Mouse (Mus musculus) forebrain, embryonic 14.5 days (tissue): Measurements from ENCODE around the gene Paqr8. TPM values are rescaled to one million over a fixed set of nuclear protein-coding genes. Genes with fewer than 3 reads are reported as not detected.

Source experiments
- ATAC-seq: fragments of 200-750 bp; cut with Nextera tagmentation; 2 replicates; pipeline ENCODE4 v1.8.0; 2017; ENCODE audit warnings: mild to moderate bottlenecking, moderate library complexity
- DNase-seq: peaks from one replicate; pipeline ENCODE4 v3.0.0-alpha.2; 2015; ENCODE audit warnings: low spot score
- H3K27ac ChIP-seq: fragments of 300-500 bp; sonication (generic); 2 replicates; pipeline ENCODE4 v1.5.1; 2014; ENCODE audit warnings: low read depth, mild to moderate bottlenecking, control low read depth, low read length, moderate library complexity
- H3K27me3 ChIP-seq: fragments of 300-500 bp; sonication (generic); replicated peaks from 2 replicates; pipeline ENCODE4 v1.6.1; 2014; ENCODE audit warnings: low read length, control low read depth, mixed read lengths; ENCODE audit not compliant: control insufficient read depth, insufficient read depth
- H3K36me3 ChIP-seq: fragments of 300-500 bp; sonication (generic); 2 replicates; pipeline ENCODE4 v1.6.1; 2014; ENCODE audit warnings: low read length, control low read depth; ENCODE audit not compliant: control insufficient read depth, insufficient read depth
- H3K4me1 ChIP-seq: fragments of 300-500 bp; sonication (generic); 2 replicates; pipeline ENCODE4 v1.6.1; 2014; ENCODE audit warnings: antibody characterized with exemption, low read length, control low read depth; ENCODE audit not compliant: control insufficient read depth, insufficient read depth
- H3K4me2 ChIP-seq: fragments of 300-500 bp; sonication (generic); 2 replicates; pipeline ENCODE4 v1.6.1; 2014; ENCODE audit warnings: mild to moderate bottlenecking, control low read depth, low read length
- H3K4me3 ChIP-seq: fragments of 300-500 bp; sonication (generic); 2 replicates; pipeline ENCODE4 v1.5.1; 2014; ENCODE audit warnings: low read depth, low read length, control low read depth
- H3K9ac ChIP-seq: fragments of 300-500 bp; sonication (generic); 2 replicates; pipeline ENCODE4 v1.6.1; 2014; ENCODE audit warnings: mild to moderate bottlenecking, low read length, control low read depth, moderate library complexity
- H3K9me3 ChIP-seq: fragments of 300-500 bp; sonication (generic); replicated peaks from 2 replicates; pipeline ENCODE4 v1.6.1; 2016; ENCODE audit warnings: low read length, control low read depth, mixed read lengths; ENCODE audit not compliant: control insufficient read depth
- WGBS: fragments of 180-500 bp; shearing (Covaris S2); extraction: QIAGEN DNeasy Blood & Tissue Kit; methylation state at CpG from one replicate; pipeline ENCODE4 v1.1.7; 2014; 5-methylcytosine and 5-hydroxymethylcytosine counted together
- polyA plus RNA-seq: library from polyadenylated mRNA; unstranded; fragments of >200 nt; fragmentation: Nextera tagmentation; extraction: Ambion mirVana; gene quantifications from 2 replicates; pipeline ENCODE4 v1.2.1, GENCODE M21; 2014

The Paqr8 gene
- polyA plus RNA-seq, 1 experiment from 2014 or later, result 18.7 TPM

DNA sequence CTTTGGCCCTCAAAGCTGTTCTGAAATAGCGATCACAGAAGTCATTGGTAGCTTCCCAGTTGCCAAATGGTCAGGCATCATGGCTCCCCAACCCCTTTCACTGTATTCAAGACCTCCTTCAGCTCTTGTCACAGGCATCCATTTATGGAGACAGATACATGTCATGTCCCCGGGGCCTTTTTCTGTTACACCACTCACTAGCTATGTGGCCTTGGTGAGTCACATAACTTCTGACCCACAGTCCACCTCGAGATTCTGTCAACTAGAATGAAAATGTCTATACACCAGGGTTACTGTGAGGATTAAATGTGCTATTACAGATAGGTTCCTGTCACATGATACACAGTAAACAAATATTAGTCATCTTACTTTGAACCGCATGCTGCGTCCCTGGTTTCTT lies 17.9 kb upstream of the Paqr8 start:
- ATAC-seq (no peak), DNase-seq (no peak)
- Histone ChIP-seq H3K4me2 (no peak overlapping the region), H3K36me3 (no peaks in the 10 kb centered on the region), H3K4me1 (peaks cover 10% of the 10 kb centered on the region), H3K27me3 (no peaks in the 10 kb centered on the region), H3K9ac (no peak overlapping the region), H3K9me3 (no peaks in the 10 kb centered on the region), H3K4me3 (no peak overlapping the region), H3K27ac (no peak overlapping the region)
- 89% methylated on average over 5 of the region's 5 CpGs for WGBS

- 96% methylated on average over 6 of the region's 6 CpGs for WGBS
- no peak overlapping the region for H3K27ac ChIP-seq
- 0 out of 2 replicates have a peak, but pooled peaks cover 2% of the 10 kb centered on the region for H3K4me1 ChIP-seq
- no peak overlapping the region for H3K4me3 ChIP-seq
- no peaks in the 10 kb centered on the region for H3K27me3 ChIP-seq
- no peak for ATAC-seq
- no peaks in the 10 kb centered on the region for H3K9me3 ChIP-seq
- H3K4me2 ChIP-seq, result no peak overlapping the region
- H3K36me3 ChIP-seq, result no peaks in the 10 kb centered on the region
- H3K9ac ChIP-seq, result no peak overlapping the region
- no peak for DNase-seq
These were observed 16.3 kb upstream of the Paqr8 start for GRCm38 (mm10) chr1:20874061-20874460.

- DNase-seq (no peak), ATAC-seq (no peak)
- no peaks in the 10 kb centered on the region for H3K36me3 ChIP-seq
These were observed 13.1 kb upstream of the Paqr8 start for GRCm38 (mm10) chr1:20877355-20877754.

GRCm38 (mm10) chr1:20879361-20879760 lies 11.0 kb upstream of the Paqr8 start:
- no peaks in the 10 kb centered on the region for H3K36me3 ChIP-seq
- 88% methylated on average over 4 of the region's 4 CpGs for WGBS
- H3K9me3 ChIP-seq, result no peaks in the 10 kb centered on the region
- no peak overlapping the region for H3K4me2 ChIP-seq
- H3K27me3 ChIP-seq, result no peaks in the 10 kb centered on the region
- no peak overlapping the region for H3K4me3 ChIP-seq
- ATAC-seq (no peak), DNase-seq (no peak)
- no peaks in the 10 kb centered on the region for H3K4me1 ChIP-seq
- no peak overlapping the region for H3K9ac ChIP-seq
- H3K27ac ChIP-seq, result no peak overlapping the region

More at GRCm38 (mm10) chr1:20877355-20877754, 13.1 kb upstream of the Paqr8 start:
- H3K4me2 ChIP-seq, result no peak overlapping the region
- no peak overlapping the region for H3K4me3 ChIP-seq
- H3K9me3 ChIP-seq, result no peaks in the 10 kb centered on the region
- no peak overlapping the region for H3K9ac ChIP-seq
- no peak overlapping the region for H3K27ac ChIP-seq
- H3K27me3 ChIP-seq, result no peaks in the 10 kb centered on the region
- H3K4me1 ChIP-seq, result no peaks in the 10 kb centered on the region

DNA sequence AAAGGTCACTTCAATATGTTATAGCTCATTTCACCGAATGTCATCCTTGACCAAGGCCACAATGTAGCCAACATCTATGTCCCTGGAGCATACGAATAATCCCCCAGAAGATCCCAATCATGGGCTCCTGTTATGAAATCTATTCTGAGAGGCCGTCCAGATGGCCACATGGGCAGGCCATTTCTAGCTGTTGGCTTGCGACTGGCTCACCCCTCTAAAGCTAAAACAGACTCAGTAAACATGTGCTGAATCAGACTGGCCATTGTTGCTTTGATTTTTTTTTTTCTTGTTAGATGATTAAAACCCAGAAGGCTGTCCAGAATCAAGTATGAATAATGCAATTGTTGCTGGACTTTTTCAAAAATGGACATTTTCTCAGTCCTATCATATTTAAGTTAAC lies 7.3 kb upstream of the Paqr8 start:
- H3K4me2 ChIP-seq, result no peak overlapping the region
- no peak overlapping the region for H3K27ac ChIP-seq
- no peaks in the 10 kb centered on the region for H3K4me1 ChIP-seq
- ATAC-seq, result no peak
- no peak for DNase-seq
- no peak overlapping the region for H3K4me3 ChIP-seq
- WGBS, result 96% methylated on average over 4 of the region's 4 CpGs
- H3K36me3 ChIP-seq, result no peaks in the 10 kb centered on the region
- no peak overlapping the region for H3K9ac ChIP-seq
- H3K9me3 ChIP-seq, result no peaks in the 10 kb centered on the region
- no peaks in the 10 kb centered on the region for H3K27me3 ChIP-seq

GRCm38 (mm10) chr1:20889677-20890403 lies 566 bp upstream of the Paqr8 start:
- Histone ChIP-seq H3K4me1 (peaks cover 2% of the 10 kb centered on the region; the same call in 1 of the 2 replicates), H3K4me2 (peak overlapping the region; percentile 73), H3K27ac (peak overlapping the region; percentile 87), H3K36me3 (no peaks in the 10 kb centered on the region), H3K27me3 (no peaks in the 10 kb centered on the region), H3K4me3 (peak overlapping the region; percentile 70), H3K9me3 (no peaks in the 10 kb centered on the region), H3K9ac (peak overlapping the region; percentile 82)
- 21% methylated on average over 16 of the region's 16 CpGs for WGBS
- ATAC-seq (peak; percentile 18), DNase-seq (no peak)

GRCm38 (mm10) chr1:20890941-20891399 lies 564 bp downstream of the Paqr8 start:
- Histone ChIP-seq H3K9ac (peak overlapping the region; percentile 82), H3K4me2 (peak overlapping the region; percentile 73), H3K27ac (peak overlapping the region; percentile 87), H3K4me1 (peaks cover 2% of the 10 kb centered on the region; the same call in 1 of the 2 replicates), H3K36me3 (no peaks in the 10 kb centered on the region), H3K27me3 (no peaks in the 10 kb centered on the region), H3K9me3 (no peaks in the 10 kb centered on the region), H3K4me3 (peak overlapping the region; percentile 70)
- ATAC-seq (peak; percentile 84), DNase-seq (peak; percentile 76)
- under 1% methylated on average over 20 of the region's 20 CpGs for WGBS

- ATAC-seq (no peak), DNase-seq (no peak)
- no peaks in the 10 kb centered on the region for H3K36me3 ChIP-seq
- no peak overlapping the region for H3K9ac ChIP-seq
- H3K4me3 ChIP-seq, result peak overlapping the region; percentile 70; the same call in 1 of the 2 replicates
- 76% methylated on average over 5 of the region's 5 CpGs for WGBS
- H3K4me1 ChIP-seq, result peaks cover 2% of the 10 kb centered on the region; the same call in 1 of the 2 replicates
- no peaks in the 10 kb centered on the region for H3K27me3 ChIP-seq
- peak overlapping the region; percentile 73 for H3K4me2 ChIP-seq
- no peak overlapping the region for H3K27ac ChIP-seq
- no peaks in the 10 kb centered on the region for H3K9me3 ChIP-seq
These were observed 2.7 kb downstream of the Paqr8 start for GRCm38 (mm10) chr1:20893059-20893458.

- ATAC-seq, result no peak
- WGBS, result 81% methylated on average over 9 of the region's 9 CpGs
- DNase-seq, result no peak
- no peaks in the 10 kb centered on the region for H3K36me3 ChIP-seq
- no peaks in the 10 kb centered on the region for H3K27me3 ChIP-seq
- H3K9me3 ChIP-seq, result no peaks in the 10 kb centered on the region
- H3K4me2 ChIP-seq, result no peak overlapping the region
- no peak overlapping the region for H3K9ac ChIP-seq
- H3K4me1 ChIP-seq, result no peaks in the 10 kb centered on the region
- no peak overlapping the region for H3K27ac ChIP-seq
- no peak overlapping the region for H3K4me3 ChIP-seq
These were observed 8.0 kb downstream of the Paqr8 start for GRCm38 (mm10) chr1:20898391-20898790.
